Mouse (Mus musculus): ENCODE measurements around the gene Litaf. TPM values are rescaled to one million over a fixed set of nuclear protein-coding genes. Genes with fewer than 3 reads are reported as not detected.

Gene Litaf
- polyA plus RNA-seq, 1 experiment from 2014 or later = 69.5 TPM

GRCm38 (mm10) chr16:10998224-10998623, 67.7 kb downstream of the Litaf start:
- Histone ChIP-seq H3K9ac (ENCODE audit: low read length) (no peak overlapping the region), H3K36me3 (ENCODE audit: control insufficient read depth, insufficient read depth, low read length) (no peaks in the 10 kb centered on the region), H3K4me2 (replicated peaks; ENCODE audit: low read depth) (no peak overlapping the region), H3K27ac (replicated peaks) (no peak overlapping the region), H3K4me1 (replicated peaks; ENCODE audit: control insufficient read depth, insufficient read depth) (no peaks in the 10 kb centered on the region), H3K27me3 (ENCODE audit: control insufficient read depth, insufficient read depth, low read length) (no peaks in the 10 kb centered on the region), H3K9me3 (ENCODE audit: control insufficient read depth, low read length) (no peaks in the 10 kb centered on the region), H3K4me3 (ENCODE audit: low read depth, low read length) (no peak overlapping the region)
- no peak for ATAC-seq (ENCODE audit: low FRiP score, low TSS enrichment)
- 78% methylated on average over 9 of the region's 9 CpGs for WGBS
- TF ChIP-seq EP300 (optimal IDR thresholded peaks at IDR 0.05) (no peak), CTCF (IDR thresholded peaks at IDR 0.05; ENCODE audit: low read depth) (no peak)
- no peak for DNase-seq (ENCODE audit: low spot score)

GRCm38 (mm10) chr16:10996576-10996975, 69.4 kb downstream of the Litaf start:
- no peak for DNase-seq (ENCODE audit: low spot score)
- no peak for ATAC-seq (ENCODE audit: low FRiP score, low TSS enrichment)
- Histone ChIP-seq H3K4me1 (replicated peaks; ENCODE audit: control insufficient read depth, insufficient read depth) (no peaks in the 10 kb centered on the region), H3K4me2 (replicated peaks; ENCODE audit: low read depth) (no peak overlapping the region), H3K36me3 (ENCODE audit: control insufficient read depth, insufficient read depth, low read length) (no peaks in the 10 kb centered on the region), H3K9me3 (ENCODE audit: control insufficient read depth, low read length) (no peaks in the 10 kb centered on the region), H3K9ac (ENCODE audit: low read length) (no peak overlapping the region), H3K27me3 (ENCODE audit: control insufficient read depth, insufficient read depth, low read length) (no peaks in the 10 kb centered on the region), H3K4me3 (ENCODE audit: low read depth, low read length) (no peak overlapping the region), H3K27ac (replicated peaks) (no peak overlapping the region)
- TF ChIP-seq CTCF (IDR thresholded peaks at IDR 0.05; ENCODE audit: low read depth) = no peak
- no peak for TF ChIP-seq EP300 (optimal IDR thresholded peaks at IDR 0.05)
- 81% methylated on average over 4 of the region's 4 CpGs for WGBS

DNA sequence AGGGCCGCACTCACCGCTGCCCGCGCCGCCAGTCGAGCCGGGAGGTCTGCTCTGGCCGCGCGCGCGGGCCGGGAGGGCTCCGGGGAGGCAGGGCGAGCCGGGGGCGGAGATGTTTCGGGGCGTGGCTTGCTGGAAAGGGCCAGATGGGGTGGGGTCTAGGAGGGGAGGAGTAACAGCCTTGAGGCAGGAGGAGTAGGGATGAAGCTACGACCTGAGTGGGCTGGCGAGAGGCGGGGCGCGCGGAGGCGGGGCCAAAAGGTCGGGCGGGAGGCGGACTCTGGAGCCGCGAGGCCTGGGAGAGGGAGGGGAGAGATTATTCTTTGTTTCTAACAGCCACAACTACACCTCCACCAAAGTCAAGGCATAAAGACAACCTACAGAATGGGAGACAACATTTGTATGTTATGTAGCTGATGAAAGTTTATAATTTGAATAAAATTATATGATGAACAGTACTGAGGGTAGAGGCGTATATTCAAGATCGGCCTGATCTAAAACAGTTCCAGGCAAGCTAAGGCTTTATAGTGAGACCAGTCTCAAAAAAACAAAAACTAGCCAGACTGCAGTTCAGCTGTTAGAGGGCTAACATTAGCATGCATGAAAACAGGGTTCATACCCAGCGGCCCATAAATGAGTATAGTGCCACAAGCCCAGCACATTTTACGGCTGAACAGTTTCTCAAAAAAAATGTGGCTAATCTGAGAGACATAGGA, 72.8 kb downstream of the Litaf start:
- WGBS = 7% methylated on average over 29 of the region's 35 CpGs
- ATAC-seq (ENCODE audit: low FRiP score, low TSS enrichment) (peak; percentile 97), DNase-seq (ENCODE audit: low spot score) (peak; percentile 98)
- Histone ChIP-seq H3K27me3 (ENCODE audit: control insufficient read depth, insufficient read depth, low read length) (no peaks in the 10 kb centered on the region), H3K9ac (ENCODE audit: low read length) (peak overlapping the region; percentile 95), H3K4me2 (replicated peaks; ENCODE audit: low read depth) (peak overlapping the region; percentile 74), H3K27ac (replicated peaks) (peak overlapping the region; percentile 97), H3K4me3 (ENCODE audit: low read depth, low read length) (peak overlapping the region; percentile 85), H3K9me3 (ENCODE audit: control insufficient read depth, low read length) (no peaks in the 10 kb centered on the region), H3K4me1 (replicated peaks; ENCODE audit: control insufficient read depth, insufficient read depth) (no peaks in the 10 kb centered on the region), H3K36me3 (ENCODE audit: control insufficient read depth, insufficient read depth, low read length) (0 out of 2 replicates have a peak, but pooled peaks cover 2% of the 10 kb centered on the region)
- no peak for TF ChIP-seq EP300 (optimal IDR thresholded peaks at IDR 0.05)
- no peak for TF ChIP-seq CTCF (IDR thresholded peaks at IDR 0.05; ENCODE audit: low read depth)

DNA sequence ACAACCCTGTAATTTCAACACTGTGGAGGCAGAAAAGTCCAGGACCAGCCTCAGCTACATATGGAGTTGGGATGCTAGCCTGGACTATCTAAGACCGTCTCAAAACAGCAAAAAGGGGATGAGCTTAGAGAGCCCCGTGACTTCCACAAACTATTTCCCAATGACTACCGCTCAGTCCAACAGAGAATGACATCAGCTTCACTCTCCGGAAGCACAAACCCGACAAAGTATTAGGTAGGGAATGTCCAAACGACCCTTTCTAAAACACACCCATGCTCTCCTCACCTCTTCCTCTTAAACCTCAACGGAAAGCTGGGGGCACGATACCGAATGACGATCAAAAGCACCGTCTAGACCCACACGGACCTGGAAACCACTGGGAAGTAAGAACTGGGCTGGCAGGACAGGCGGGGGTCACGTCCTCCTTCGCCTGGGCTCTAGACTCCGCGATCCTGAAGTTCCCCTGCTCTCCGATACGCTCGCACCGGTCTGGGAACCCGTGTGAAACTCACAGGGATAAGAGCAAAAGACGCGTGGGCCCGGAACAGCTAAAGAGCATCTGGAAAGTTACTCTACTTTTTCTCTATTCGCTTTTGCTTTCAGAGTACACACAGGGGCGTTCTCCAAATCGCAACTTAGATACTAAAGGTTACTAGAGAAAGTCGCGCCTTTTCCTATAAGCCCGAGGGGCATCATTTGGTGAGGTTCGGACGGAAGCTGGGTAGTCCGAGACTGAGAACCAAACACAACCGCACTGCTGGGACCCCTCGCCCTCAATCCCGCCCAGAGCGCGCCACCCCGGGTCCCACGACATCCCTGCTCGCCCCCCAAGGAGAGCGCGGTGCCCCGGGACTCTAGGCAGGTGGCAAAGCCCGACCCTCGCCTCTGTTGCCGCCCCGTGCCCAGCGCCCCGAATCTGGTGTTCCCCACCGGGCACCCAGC, 73.6 kb downstream of the Litaf start:
- under 1% methylated on average over 51 of the region's 52 CpGs for WGBS

DNA sequence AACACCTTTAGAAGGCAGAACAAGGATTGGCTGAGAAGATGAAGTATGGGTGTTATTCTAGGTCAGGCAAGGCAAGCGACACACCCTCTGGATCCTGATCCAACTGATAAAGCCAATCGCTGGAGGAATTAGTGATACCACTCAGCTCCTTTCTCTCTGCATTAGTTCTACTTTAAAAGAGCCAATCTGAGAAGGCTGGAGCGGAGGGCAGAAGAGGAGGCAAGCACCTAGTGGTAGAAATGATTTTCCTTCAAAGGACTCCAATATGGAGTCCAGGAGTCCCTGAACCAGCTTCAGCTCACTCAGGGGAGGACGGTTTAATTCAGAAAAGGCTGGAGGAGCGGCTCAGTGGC, 74.2 kb downstream of the Litaf start:
- Histone ChIP-seq H3K9me3 (ENCODE audit: control insufficient read depth, low read length) (no peaks in the 10 kb centered on the region), H3K27me3 (ENCODE audit: control insufficient read depth, insufficient read depth, low read length) (no peaks in the 10 kb centered on the region), H3K4me2 (replicated peaks; ENCODE audit: low read depth) (peak overlapping the region; percentile 74), H3K9ac (ENCODE audit: low read length) (peak overlapping the region; percentile 95), H3K4me3 (ENCODE audit: low read depth, low read length) (peak overlapping the region; percentile 85), H3K36me3 (ENCODE audit: control insufficient read depth, insufficient read depth, low read length) (0 out of 2 replicates have a peak, but pooled peaks cover 2% of the 10 kb centered on the region), H3K27ac (replicated peaks) (peak overlapping the region; percentile 97), H3K4me1 (replicated peaks; ENCODE audit: control insufficient read depth, insufficient read depth) (no peaks in the 10 kb centered on the region)
- peak; percentile 53 for TF ChIP-seq CTCF (IDR thresholded peaks at IDR 0.05; ENCODE audit: low read depth)
- TF ChIP-seq EP300 (optimal IDR thresholded peaks at IDR 0.05) = no peak
- WGBS = 38% methylated on average over 5 of the region's 5 CpGs
- ATAC-seq (ENCODE audit: low FRiP score, low TSS enrichment) (peak; percentile 8), DNase-seq (ENCODE audit: low spot score) (peak; percentile 34)

More for the DNA sequence above, 73.6 kb downstream of the Litaf start:
- H3K36me3 ChIP-seq (ENCODE audit: control insufficient read depth, insufficient read depth, low read length) = 0 out of 2 replicates have a peak, but pooled peaks cover 2% of the 10 kb centered on the region
- TF ChIP-seq EP300 (optimal IDR thresholded peaks at IDR 0.05) (no peak), CTCF (IDR thresholded peaks at IDR 0.05; ENCODE audit: low read depth) (no peak)
- no peaks in the 10 kb centered on the region for H3K9me3 ChIP-seq (ENCODE audit: control insufficient read depth, low read length)
- H3K4me1 ChIP-seq (replicated peaks; ENCODE audit: control insufficient read depth, insufficient read depth) = no peaks in the 10 kb centered on the region
- H3K4me3 ChIP-seq (ENCODE audit: low read depth, low read length) = peak overlapping the region; percentile 85
- ATAC-seq (ENCODE audit: low FRiP score, low TSS enrichment) = peak; percentile 55
- no peaks in the 10 kb centered on the region for H3K27me3 ChIP-seq (ENCODE audit: control insufficient read depth, insufficient read depth, low read length)
- DNase-seq (ENCODE audit: low spot score) = peak; percentile 63
- H3K4me2 ChIP-seq (replicated peaks; ENCODE audit: low read depth) = peak overlapping the region; percentile 74
- peak overlapping the region; percentile 95 for H3K9ac ChIP-seq (ENCODE audit: low read length)
- H3K27ac ChIP-seq (replicated peaks) = peak overlapping the region; percentile 97

Measured in stomach, postnatal 0 days (tissue).